In the genomic region with DNA sequence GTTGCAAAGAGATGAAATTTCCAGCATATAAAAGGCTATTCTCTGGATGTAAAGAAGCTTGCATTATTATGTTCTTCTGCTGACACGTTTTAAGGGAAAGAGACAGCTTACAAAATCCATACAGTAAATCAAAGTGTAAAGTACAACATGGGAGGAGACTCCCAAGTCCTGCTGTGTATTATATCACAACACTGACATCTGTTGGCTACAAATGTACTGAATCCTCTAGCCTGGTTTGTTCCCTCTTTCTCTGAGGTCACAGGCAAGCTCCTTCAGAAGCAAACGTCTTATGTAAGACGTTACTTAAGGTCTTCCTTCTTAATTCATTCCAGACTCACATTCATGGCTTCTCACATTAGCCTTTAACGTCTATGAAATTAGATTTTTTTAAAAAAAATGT, we compare ENCODE assay signal across 23 mouse cellular contexts. TPM values are rescaled to one million over a fixed set of nuclear protein-coding genes. Genes with fewer than 3 reads are reported as not detected.
DNase-seq lines count a peak whose midpoint lies in the region; ATAC-seq and TF ChIP-seq lines count a peak whose summit lies in the region.
"Had no signal": no experiment of that assay in that cellular context is flagged by ENCODE, and none has a peak within 500 bp of the region (broad histone marks: within the 10 kb centered on the region; RNA-seq: fewer than 3 reads in every experiment).

No protein-coding gene starts in this region.

- no peak overlapping the region for H3K27ac ChIP-seq in forebrain, postnatal 0 days (ENCODE audit: low read depth, low read length)
- H3K27ac ChIP-seq in forebrain, embryonic 10.5 days = no peak overlapping the region
- H3K27ac ChIP-seq in midbrain, postnatal 0 days (ENCODE audit: low read depth, low read length) = no peak overlapping the region
- no peak overlapping the region for H3K27ac ChIP-seq in midbrain, embryonic 13.5 days
- no peak overlapping the region for H3K27ac ChIP-seq in limb, embryonic 10.5 days
- H3K27ac ChIP-seq: embryonic facial prominence, embryonic 13.5 days; forebrain, embryonic 13.5 days; heart, embryonic 10.5 days; liver, embryonic 15.5 days; macrophage had no signal

- no peaks in the 10 kb centered on the region for H3K36me3 ChIP-seq in forebrain, postnatal 0 days (ENCODE audit: insufficient read depth)
- no peaks in the 10 kb centered on the region for H3K36me3 ChIP-seq in forebrain, embryonic 10.5 days (replicated peaks)
- H3K36me3 ChIP-seq in midbrain, postnatal 0 days (ENCODE audit: insufficient read depth, low read length) = no peaks in the 10 kb centered on the region
- no peaks in the 10 kb centered on the region for H3K36me3 ChIP-seq in midbrain, embryonic 13.5 days
- H3K36me3 ChIP-seq in limb, embryonic 10.5 days = no peaks in the 10 kb centered on the region
- H3K36me3 ChIP-seq: embryonic facial prominence, embryonic 13.5 days; heart, embryonic 10.5 days; liver, embryonic 15.5 days had no signal

- no peaks in the 10 kb centered on the region for H3K27me3 ChIP-seq in forebrain, postnatal 0 days (ENCODE audit: insufficient read depth, low read length)
- H3K27me3 ChIP-seq in forebrain, embryonic 10.5 days (ENCODE audit: poor library complexity, severe bottlenecking) = no peaks in the 10 kb centered on the region
- no peaks in the 10 kb centered on the region for H3K27me3 ChIP-seq in midbrain, postnatal 0 days (ENCODE audit: insufficient read depth, low read length)
- H3K27me3 ChIP-seq in midbrain, embryonic 13.5 days = no peaks in the 10 kb centered on the region
- H3K27me3 ChIP-seq in limb, embryonic 10.5 days (ENCODE audit: low read depth, poor library complexity, severe bottlenecking) = no peaks in the 10 kb centered on the region
- H3K27me3 ChIP-seq: embryonic facial prominence, embryonic 13.5 days; forebrain, embryonic 13.5 days; liver, embryonic 15.5 days had no signal

- H3K4me1 ChIP-seq in forebrain, postnatal 0 days (ENCODE audit: insufficient read depth) = no peaks in the 10 kb centered on the region
- no peaks in the 10 kb centered on the region for H3K4me1 ChIP-seq in forebrain, embryonic 10.5 days
- H3K4me1 ChIP-seq in midbrain, postnatal 0 days (ENCODE audit: insufficient read depth, low read length) = no peaks in the 10 kb centered on the region
- no peaks in the 10 kb centered on the region for H3K4me1 ChIP-seq in midbrain, embryonic 13.5 days (replicated peaks)
- no peaks in the 10 kb centered on the region for H3K4me1 ChIP-seq in limb, embryonic 10.5 days
- H3K4me1 ChIP-seq in lung, adult 2 months (ENCODE audit: control insufficient read depth, insufficient read depth, low read length) = no peaks in the 10 kb centered on the region
- H3K4me1 ChIP-seq: embryonic facial prominence, embryonic 13.5 days; forebrain, embryonic 13.5 days; heart, embryonic 10.5 days; liver, embryonic 15.5 days had no signal

- peak; percentile 14 for DNase-seq in forebrain, postnatal 0 days
- no peak for DNase-seq in forebrain, embryonic 10.5 days (ENCODE audit: extremely low spot score, low spot score)
- DNase-seq in midbrain, postnatal 0 days (ENCODE audit: low spot score) = peak; percentile 50
- no peak for DNase-seq in limb, embryonic 10.5 days (ENCODE audit: low spot score)
- DNase-seq in adrenal gland, adult 8-10 months = no peak
- DNase-seq in lung, adult 2 months = no peak
- DNase-seq: adrenal gland, adult 2 months; cerebellum, adult 9-11 months; gastrocnemius, postnatal 14 days; heart, postnatal 36 days; kidney, postnatal 10 days; thymus, postnatal 36 days had no signal

- no peak overlapping the region for H3K4me3 ChIP-seq in forebrain, postnatal 0 days (ENCODE audit: low read depth, low read length)
- no peak overlapping the region for H3K4me3 ChIP-seq in forebrain, embryonic 10.5 days
- no peak overlapping the region for H3K4me3 ChIP-seq in midbrain, postnatal 0 days (ENCODE audit: low read depth, low read length)
- H3K4me3 ChIP-seq in midbrain, embryonic 13.5 days (replicated peaks) = no peak overlapping the region
- no peak overlapping the region for H3K4me3 ChIP-seq in limb, embryonic 10.5 days
- H3K4me3 ChIP-seq in lung, adult 2 months (replicated peaks; ENCODE audit: extremely low read depth, low read depth, low read length) = no peak overlapping the region
- H3K4me3 ChIP-seq: embryonic facial prominence, embryonic 13.5 days; forebrain, embryonic 13.5 days; heart, embryonic 10.5 days; liver, embryonic 15.5 days had no signal

- no peaks in the 10 kb centered on the region for H3K9me3 ChIP-seq in forebrain, postnatal 0 days (ENCODE audit: low read length)
- no peaks in the 10 kb centered on the region for H3K9me3 ChIP-seq in forebrain, embryonic 10.5 days
- H3K9me3 ChIP-seq in midbrain, postnatal 0 days (ENCODE audit: low read length) = no peaks in the 10 kb centered on the region
- H3K9me3 ChIP-seq in midbrain, embryonic 13.5 days = no peaks in the 10 kb centered on the region
- H3K9me3 ChIP-seq in limb, embryonic 10.5 days (replicated peaks) = no peaks in the 10 kb centered on the region
- H3K9me3 ChIP-seq: embryonic facial prominence, embryonic 13.5 days; forebrain, embryonic 13.5 days; heart, embryonic 10.5 days; liver, embryonic 15.5 days had no signal

- no peak overlapping the region for H3K9ac ChIP-seq in forebrain, postnatal 0 days
- no peak overlapping the region for H3K9ac ChIP-seq in midbrain, postnatal 0 days (replicated peaks; ENCODE audit: low read length, poor library complexity, severe bottlenecking)
- no peak overlapping the region for H3K9ac ChIP-seq in midbrain, embryonic 13.5 days (replicated peaks)
- H3K9ac ChIP-seq: embryonic facial prominence, embryonic 13.5 days; forebrain, embryonic 13.5 days; liver, embryonic 15.5 days had no signal

- WGBS in forebrain, postnatal 0 days = 54% methylated on average over 4 of the region's 4 CpGs
- WGBS in forebrain, embryonic 10.5 days = 65% methylated on average over 4 of the region's 4 CpGs
- WGBS in midbrain, postnatal 0 days = 59% methylated on average over 4 of the region's 4 CpGs
- WGBS in midbrain, embryonic 13.5 days = 67% methylated on average over 4 of the region's 4 CpGs
- WGBS in limb, embryonic 10.5 days = 51% methylated on average over 4 of the region's 4 CpGs
- WGBS in lung, adult 2 months = 41% methylated on average over 4 of the region's 4 CpGs

- ATAC-seq in forebrain, postnatal 0 days = no peak
- ATAC-seq in midbrain, postnatal 0 days (ENCODE audit: low FRiP score) = no peak
- ATAC-seq in midbrain, embryonic 13.5 days = no peak
- peak; percentile 75 for ATAC-seq in granulocyte monocyte progenitor cell, adult 5-6 weeks (replicated peaks; ENCODE audit: poor library complexity, severe bottlenecking)
- ATAC-seq: forebrain, embryonic 13.5 days; inflammation-experienced regulatory T-cells, adult 6 months had no signal

- no peak for TF ChIP-seq POLR2A in lung, adult 2 months (IDR thresholded peaks at IDR 0.05; ENCODE audit: borderline replicate concordance, extremely low read depth, low read depth, low read length)

- peak; percentile 33; the same call in 1 of the 2 replicates for TF ChIP-seq CTCF in forebrain, postnatal 0 days (IDR thresholded peaks at IDR 0.05; ENCODE audit: low read depth)
- TF ChIP-seq CTCF in midbrain, postnatal 0 days (IDR thresholded peaks at IDR 0.05) = peak; percentile 68
- no peak for TF ChIP-seq CTCF in lung, adult 2 months (IDR thresholded peaks at IDR 0.05; ENCODE audit: insufficient read depth, low read length)

- no peak overlapping the region for H3K4me2 ChIP-seq in forebrain, postnatal 0 days (ENCODE audit: low read depth)
- H3K4me2 ChIP-seq in midbrain, postnatal 0 days (ENCODE audit: low read depth, low read length, poor library complexity, severe bottlenecking) = no peak overlapping the region
- no peak overlapping the region for H3K4me2 ChIP-seq in midbrain, embryonic 13.5 days (replicated peaks)
- H3K4me2 ChIP-seq: embryonic facial prominence, embryonic 13.5 days; forebrain, embryonic 13.5 days; liver, embryonic 15.5 days had no signal

RNA-seq across cellular contexts. Expression of gene Zfp800, which starts 15.8 kb away (rescaled TPM):
- 22.1 and 24.9 TPM in 2 replicates for total RNA-seq in forebrain, postnatal 0 days (2014; rRNA removed)
- polyA plus RNA-seq in forebrain, postnatal 0 days (2015; fragmentation: Nextera tagmentation; extraction: Ambion mirVana) = 14.1 and 16.5 TPM in 2 replicates
- 22.0 and 22.8 TPM in 2 replicates for polyA plus RNA-seq in forebrain, embryonic 10.5 days (2016; fragmentation: Nextera tagmentation; extraction: Ambion mirVana)
- 24.1 and 28.6 TPM in 2 replicates for total RNA-seq in midbrain, postnatal 0 days (2014; rRNA removed)
- polyA plus RNA-seq in midbrain, postnatal 0 days (2015; fragmentation: Nextera tagmentation; extraction: Ambion mirVana) = 16.6 and 22.1 TPM in 2 replicates
- 24.1 and 28.6 TPM in 2 replicates for polyA plus RNA-seq in midbrain, embryonic 13.5 days (2015; fragmentation: Nextera tagmentation; extraction: Ambion mirVana)
- 35.8 and 48.4 TPM in 2 replicates for total RNA-seq in granulocyte monocyte progenitor cell, adult 5-6 weeks (2014; fragmentation: Nextera tagmentation)
- total RNA-seq in granulocyte monocyte progenitor cell, adult 5-6 weeks (2017) = 54.5 and 58.2 TPM in 2 replicates
- 10.5 and 12.2 TPM in 2 replicates for polyA plus RNA-seq in limb, embryonic 10.5 days (2016; fragmentation: Nextera tagmentation; extraction: Ambion mirVana)
- total RNA-seq in adrenal gland, adult 8-10 months (2022) = 10 to 100 TPM; 23.5 to 27.8 (median 23.9) TPM
- 3.0 and 4.4 TPM in 2 replicates for polyA plus RNA-seq in lung, adult 2 months (2012; rRNA removed)

RNA-seq across cellular contexts. Expression of gene Arf5, which starts 41.4 kb away (rescaled TPM):
- total RNA-seq in forebrain, postnatal 0 days (2014; rRNA removed) = 292 and 346 TPM in 2 replicates
- polyA plus RNA-seq in forebrain, postnatal 0 days (2015; fragmentation: Nextera tagmentation; extraction: Ambion mirVana) = 536 and 587 TPM in 2 replicates
- polyA plus RNA-seq in forebrain, embryonic 10.5 days (2016; fragmentation: Nextera tagmentation; extraction: Ambion mirVana) = 269 and 281 TPM in 2 replicates
- total RNA-seq in midbrain, postnatal 0 days (2014; rRNA removed) = 378 and 412 TPM in 2 replicates
- 456 and 484 TPM in 2 replicates for polyA plus RNA-seq in midbrain, postnatal 0 days (2015; fragmentation: Nextera tagmentation; extraction: Ambion mirVana)
- 357 and 363 TPM in 2 replicates for polyA plus RNA-seq in midbrain, embryonic 13.5 days (2015; fragmentation: Nextera tagmentation; extraction: Ambion mirVana)
- 34.4 and 53.3 TPM in 2 replicates for total RNA-seq in granulocyte monocyte progenitor cell, adult 5-6 weeks (2014; fragmentation: Nextera tagmentation)
- total RNA-seq in granulocyte monocyte progenitor cell, adult 5-6 weeks (2017) = 42.1 and 59.1 TPM in 2 replicates
- 251 and 298 TPM in 2 replicates for polyA plus RNA-seq in limb, embryonic 10.5 days (2016; fragmentation: Nextera tagmentation; extraction: Ambion mirVana)
- 100 to 1,000 TPM; 150 to 160 (median 155) TPM for total RNA-seq in adrenal gland, adult 8-10 months (2022)
- 377 and 390 TPM in 2 replicates for polyA plus RNA-seq in lung, adult 2 months (2012; rRNA removed)

RNA-seq across cellular contexts. Expression of gene Fscn3, which starts 45.6 kb away (rescaled TPM):
- total RNA-seq in forebrain, postnatal 0 days (2014; rRNA removed) = 0.19 TPM in 1 of 2 replicates, not detected in the other
- not detected in 2 replicates for polyA plus RNA-seq in forebrain, postnatal 0 days (2015; fragmentation: Nextera tagmentation; extraction: Ambion mirVana)
- 0.14 TPM in 1 of 2 replicates, not detected in the other for polyA plus RNA-seq in forebrain, embryonic 10.5 days (2016; fragmentation: Nextera tagmentation; extraction: Ambion mirVana)
- 0.19 TPM in 1 of 2 replicates, not detected in the other for total RNA-seq in midbrain, postnatal 0 days (2014; rRNA removed)
- polyA plus RNA-seq in midbrain, postnatal 0 days (2015; fragmentation: Nextera tagmentation; extraction: Ambion mirVana) = not detected in 2 replicates
- 0.16 TPM in 1 of 2 replicates, not detected in the other for polyA plus RNA-seq in midbrain, embryonic 13.5 days (2015; fragmentation: Nextera tagmentation; extraction: Ambion mirVana)
- total RNA-seq in granulocyte monocyte progenitor cell, adult 5-6 weeks (2014; fragmentation: Nextera tagmentation) = not detected in 2 replicates
- not detected in 2 replicates for total RNA-seq in granulocyte monocyte progenitor cell, adult 5-6 weeks (2017)
- polyA plus RNA-seq in limb, embryonic 10.5 days (2016; fragmentation: Nextera tagmentation; extraction: Ambion mirVana) = not detected in 2 replicates
- total RNA-seq in adrenal gland, adult 8-10 months (2022) = under 1 TPM in 1 of 4 experiments, not detected in 3; 0.16 TPM
- 0.09 TPM in 1 of 2 replicates, not detected in the other for polyA plus RNA-seq in lung, adult 2 months (2012; rRNA removed)
- total RNA-seq: adrenal gland, adult 2 months; gastrocnemius, postnatal 14 days; heart, postnatal 36 days; layer of hippocampus, postnatal 10 days; left cerebral cortex, postnatal 36 days had no signal
- polyA plus RNA-seq: adrenal gland, adult 2 months; C2C12; embryonic facial prominence, embryonic 13.5 days; forebrain, embryonic 13.5 days; heart, embryonic 10.5 days; macrophage had no signal

RNA-seq across cellular contexts. Expression of gene Gcc1, which starts 46.2 kb away (rescaled TPM):
- 17.1 and 17.2 TPM in 2 replicates for total RNA-seq in forebrain, postnatal 0 days (2014; rRNA removed)
- polyA plus RNA-seq in forebrain, postnatal 0 days (2015; fragmentation: Nextera tagmentation; extraction: Ambion mirVana) = 7.1 and 9.6 TPM in 2 replicates
- polyA plus RNA-seq in forebrain, embryonic 10.5 days (2016; fragmentation: Nextera tagmentation; extraction: Ambion mirVana) = 10.6 and 11.2 TPM in 2 replicates
- 11.2 and 14.6 TPM in 2 replicates for total RNA-seq in midbrain, postnatal 0 days (2014; rRNA removed)
- polyA plus RNA-seq in midbrain, postnatal 0 days (2015; fragmentation: Nextera tagmentation; extraction: Ambion mirVana) = 8.6 and 8.7 TPM in 2 replicates
- polyA plus RNA-seq in midbrain, embryonic 13.5 days (2015; fragmentation: Nextera tagmentation; extraction: Ambion mirVana) = 13.2 and 14.2 TPM in 2 replicates
- 7.0 TPM in 2 replicates for total RNA-seq in granulocyte monocyte progenitor cell, adult 5-6 weeks (2014; fragmentation: Nextera tagmentation)
- 10.9 and 11.2 TPM in 2 replicates for total RNA-seq in granulocyte monocyte progenitor cell, adult 5-6 weeks (2017)
- polyA plus RNA-seq in limb, embryonic 10.5 days (2016; fragmentation: Nextera tagmentation; extraction: Ambion mirVana) = 8.3 and 10.7 TPM in 2 replicates
- 10 to 100 TPM; 17.4 to 20.6 (median 18.6) TPM for total RNA-seq in adrenal gland, adult 8-10 months (2022)
- polyA plus RNA-seq in lung, adult 2 months (2012; rRNA removed) = 8.0 and 9.3 TPM in 2 replicates

Comparison
In these comparisons a context has a peak if more than half of its experiments do, and no peak if none do; other contexts are left out.
1. DNase-seq: peak in forebrain, postnatal 0 days (single experiment) and midbrain, postnatal 0 days (single experiment); none in forebrain, embryonic 10.5 days (single experiment), limb, embryonic 10.5 days (single experiment), adrenal gland, adult 8-10 months (single experiment) and lung, adult 2 months (single experiment).